Mouse (Mus musculus): ENCODE results near the gene Gm29666. TPM values are rescaled to one million over a fixed set of nuclear protein-coding genes. Genes with fewer than 3 reads are reported as not detected.
"Not testable (repeated sequence)": the region's sequence is repeated elsewhere in the genome, so short reads cannot be mapped to it uniquely, and the experiment has no call there.

The Gm29666 gene
- polyA plus RNA-seq, 1 experiment from 2014 or later = 0.90 TPM

GRCm38 (mm10) chr15:84924781-84925315, 5.0 kb upstream of the Gm29666 start:
- peak overlapping the region; percentile 78; the same call in 1 of the 2 replicates for H3K9ac ChIP-seq (ENCODE audit: low read depth, low read length)
- H3K4me2 ChIP-seq (ENCODE audit: low read length) = peak overlapping the region; percentile 84
- H3K27me3 ChIP-seq (ENCODE audit: control insufficient read depth, insufficient read depth, low read depth, low read length) = no peaks in the 10 kb centered on the region
- H3K36me3 ChIP-seq (ENCODE audit: control insufficient read depth, insufficient read depth, low read length) = peaks cover 15% of the 10 kb centered on the region
- H3K4me3 ChIP-seq (ENCODE audit: low read depth, low read length) = peak overlapping the region; percentile 68
- no peak for ATAC-seq
- no peak overlapping the region for H3K27ac ChIP-seq (ENCODE audit: low read length)
- WGBS = 14% methylated on average over 9 of the region's 9 CpGs
- peaks cover 25% of the 10 kb centered on the region for H3K4me1 ChIP-seq (ENCODE audit: control insufficient read depth, insufficient read depth, low read length)
- no peaks in the 10 kb centered on the region for H3K9me3 ChIP-seq (replicated peaks; ENCODE audit: control insufficient read depth, low read length, poor library complexity, severe bottlenecking)

- Histone ChIP-seq H3K4me1 (ENCODE audit: control insufficient read depth, insufficient read depth, low read length) (peaks cover 25% of the 10 kb centered on the region), H3K36me3 (ENCODE audit: control insufficient read depth, insufficient read depth, low read length) (peaks cover 9% of the 10 kb centered on the region), H3K27me3 (ENCODE audit: control insufficient read depth, insufficient read depth, low read depth, low read length) (no peaks in the 10 kb centered on the region), H3K27ac (ENCODE audit: low read length) (peak overlapping the region; percentile 94), H3K4me3 (ENCODE audit: low read depth, low read length) (peak overlapping the region; percentile 68), H3K4me2 (ENCODE audit: low read length) (peak overlapping the region; percentile 84), H3K9me3 (replicated peaks; ENCODE audit: control insufficient read depth, low read length, poor library complexity, severe bottlenecking) (no peaks in the 10 kb centered on the region), H3K9ac (ENCODE audit: low read depth, low read length) (peak overlapping the region; percentile 78)
- ATAC-seq = peak; percentile 79
- under 1% methylated on average over 68 of the region's 68 CpGs for WGBS
These were observed 3.8 kb upstream of the Gm29666 start for GRCm38 (mm10) chr15:84923508-84924181.

GRCm38 (mm10) chr15:84922884-84923507, 3.2 kb upstream of the Gm29666 start, which contains the start of gene Nup50:
Nup50 (plus strand) TSS chr15:84923411.
- H3K27me3 ChIP-seq (ENCODE audit: control insufficient read depth, insufficient read depth, low read depth, low read length) = no peaks in the 10 kb centered on the region
- peak within 1 kb of the TSS; percentile 94 for H3K27ac ChIP-seq (ENCODE audit: low read length)
- peaks cover 25% of the 10 kb centered on the region for H3K4me1 ChIP-seq (ENCODE audit: control insufficient read depth, insufficient read depth, low read length)
- WGBS = under 1% methylated on average over 60 of the region's 60 CpGs
- H3K9ac ChIP-seq (ENCODE audit: low read depth, low read length) = peak within 1 kb of the TSS; percentile 78
- no peaks in the 10 kb centered on the region for H3K9me3 ChIP-seq (replicated peaks; ENCODE audit: control insufficient read depth, low read length, poor library complexity, severe bottlenecking)
- H3K4me3 ChIP-seq (ENCODE audit: low read depth, low read length) = peak within 1 kb of the TSS; percentile 68
- H3K4me2 ChIP-seq (ENCODE audit: low read length) = peak within 1 kb of the TSS; percentile 91
- peaks cover 4% of the 10 kb centered on the region; the same call in 1 of the 2 replicates for H3K36me3 ChIP-seq (ENCODE audit: control insufficient read depth, insufficient read depth, low read length)
- ATAC-seq = peak; percentile 91

DNA sequence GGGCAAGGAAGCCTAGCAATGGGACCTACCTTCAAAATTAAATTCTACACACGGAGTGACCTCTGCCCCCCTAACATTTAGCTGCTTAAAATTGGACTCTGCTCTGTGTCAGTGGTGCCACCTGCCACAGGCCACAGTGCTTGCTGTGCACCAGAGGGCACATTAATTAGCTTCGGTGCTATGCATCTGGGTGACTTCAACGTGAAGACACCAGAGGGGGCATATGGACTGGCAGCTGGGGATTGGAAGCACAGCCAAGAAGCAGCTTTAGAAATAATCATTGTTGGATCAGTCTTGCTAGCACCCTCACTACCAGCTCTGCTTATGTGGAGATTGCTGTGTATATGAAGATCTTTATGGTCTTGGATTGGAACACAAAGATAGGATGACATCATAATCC, 6.6 kb downstream of the Gm29666 start:
- ATAC-seq = no peak
- H3K27me3 ChIP-seq (ENCODE audit: control insufficient read depth, insufficient read depth, low read depth, low read length) = no peaks in the 10 kb centered on the region
- H3K9ac ChIP-seq (ENCODE audit: low read depth, low read length) = no peak overlapping the region
- WGBS = 72% methylated on average over 3 of the region's 3 CpGs
- H3K4me3 ChIP-seq (ENCODE audit: low read depth, low read length) = no peak overlapping the region
- no peaks in the 10 kb centered on the region for H3K4me1 ChIP-seq (ENCODE audit: control insufficient read depth, insufficient read depth, low read length)
- no peak overlapping the region for H3K27ac ChIP-seq (ENCODE audit: low read length)
- H3K36me3 ChIP-seq (ENCODE audit: control insufficient read depth, insufficient read depth, low read length) = no peaks in the 10 kb centered on the region
- H3K4me2 ChIP-seq (ENCODE audit: low read length) = no peak overlapping the region
- H3K9me3 ChIP-seq (replicated peaks; ENCODE audit: control insufficient read depth, low read length, poor library complexity, severe bottlenecking) = no peaks in the 10 kb centered on the region

- Histone ChIP-seq H3K4me1 (ENCODE audit: control insufficient read depth, insufficient read depth, low read length) (peaks cover under 1% of the 10 kb centered on the region; the same call in 1 of the 2 replicates), H3K4me3 (ENCODE audit: low read depth, low read length) (no peak overlapping the region), H3K9me3 (replicated peaks; ENCODE audit: control insufficient read depth, low read length, poor library complexity, severe bottlenecking) (no peaks in the 10 kb centered on the region), H3K4me2 (ENCODE audit: low read length) (no peak overlapping the region), H3K36me3 (ENCODE audit: control insufficient read depth, insufficient read depth, low read length) (no peaks in the 10 kb centered on the region), H3K27me3 (ENCODE audit: control insufficient read depth, insufficient read depth, low read depth, low read length) (peaks cover 9% of the 10 kb centered on the region), H3K27ac (ENCODE audit: low read length) (no peak overlapping the region), H3K9ac (ENCODE audit: low read depth, low read length) (no peak overlapping the region)
- peak; percentile 21; the same call in 1 of the 2 replicates for ATAC-seq
- WGBS = 29% methylated on average over 7 of the region's 7 CpGs
These were observed 15.9 kb downstream of the Gm29666 start for GRCm38 (mm10) chr15:84903843-84904385.

- peaks cover 2% of the 10 kb centered on the region; the same call in 1 of the 2 replicates for H3K27me3 ChIP-seq (ENCODE audit: control insufficient read depth, insufficient read depth, low read depth, low read length)
- WGBS = 24% methylated on average over 7 of the region's 7 CpGs
- H3K9ac ChIP-seq (ENCODE audit: low read depth, low read length) = no peak overlapping the region
- peak overlapping the region; percentile 14; the same call in 1 of the 2 replicates for H3K4me2 ChIP-seq (ENCODE audit: low read length)
- H3K36me3 ChIP-seq (ENCODE audit: control insufficient read depth, insufficient read depth, low read length) = no peaks in the 10 kb centered on the region
- no peaks in the 10 kb centered on the region for H3K9me3 ChIP-seq (replicated peaks; ENCODE audit: control insufficient read depth, low read length, poor library complexity, severe bottlenecking)
- H3K27ac ChIP-seq (ENCODE audit: low read length) = no peak overlapping the region
- peaks cover 12% of the 10 kb centered on the region for H3K4me1 ChIP-seq (ENCODE audit: control insufficient read depth, insufficient read depth, low read length)
- no peak overlapping the region for H3K4me3 ChIP-seq (ENCODE audit: low read depth, low read length)
- no peak; the same call in 1 of the 2 replicates for ATAC-seq
These were observed 21.8 kb downstream of the Gm29666 start for GRCm38 (mm10) chr15:84898077-84898476.

DNA sequence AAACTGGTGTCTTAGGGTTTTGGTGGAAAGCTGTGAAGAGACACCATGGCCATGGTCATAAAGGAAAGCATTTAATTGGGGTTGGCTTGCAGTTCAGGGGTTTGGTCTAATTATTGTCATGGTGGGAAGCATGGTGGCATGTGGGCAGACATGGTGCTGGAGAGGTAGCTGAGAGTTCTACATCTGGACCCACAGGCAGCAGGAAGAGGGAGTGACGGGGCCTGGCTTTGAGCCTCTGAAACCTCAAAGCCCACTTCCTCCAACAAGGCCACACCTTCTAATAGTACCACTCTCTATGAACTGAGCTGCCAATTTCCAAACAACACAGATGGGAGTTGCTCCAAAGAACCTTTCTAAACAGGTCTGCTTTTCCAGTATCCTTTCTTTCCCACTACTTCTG, 23.2 kb downstream of the Gm29666 start:
- 77% methylated on average over 1 of the region's 1 CpGs for WGBS
- Histone ChIP-seq H3K27me3 (ENCODE audit: control insufficient read depth, insufficient read depth, low read depth, low read length) (0 out of 2 replicates have a peak, but pooled peaks cover 2% of the 10 kb centered on the region), H3K27ac (ENCODE audit: low read length) (no peak overlapping the region), H3K4me1 (ENCODE audit: control insufficient read depth, insufficient read depth, low read length) (peaks cover 12% of the 10 kb centered on the region), H3K4me2 (ENCODE audit: low read length) (no peak overlapping the region), H3K9me3 (replicated peaks; ENCODE audit: control insufficient read depth, low read length, poor library complexity, severe bottlenecking) (no peaks in the 10 kb centered on the region), H3K9ac (ENCODE audit: low read depth, low read length) (no peak overlapping the region), H3K4me3 (ENCODE audit: low read depth, low read length) (no peak overlapping the region), H3K36me3 (ENCODE audit: control insufficient read depth, insufficient read depth, low read length) (no peaks in the 10 kb centered on the region)
- no peak for ATAC-seq

DNA sequence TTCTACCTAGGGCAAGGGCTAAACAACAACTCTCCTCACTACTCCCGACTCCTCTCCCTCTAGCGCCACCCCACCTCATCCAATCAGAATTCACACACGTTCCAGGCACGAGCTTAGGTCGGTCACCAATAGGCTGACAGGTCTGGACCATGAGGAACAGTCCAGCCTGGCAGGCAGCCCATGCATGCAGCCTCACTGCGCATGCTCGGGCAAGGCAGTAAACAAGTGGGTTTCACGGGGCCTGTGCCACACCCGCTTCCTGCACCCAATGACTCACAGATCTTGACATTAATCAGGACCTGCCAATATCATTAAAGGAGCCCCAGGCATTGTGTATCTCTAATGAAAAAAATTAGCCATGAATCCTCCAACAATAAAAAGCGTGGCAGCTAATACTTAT, 23.6 kb downstream of the Gm29666 start:
- H3K27me3 ChIP-seq (ENCODE audit: control insufficient read depth, insufficient read depth, low read depth, low read length); H3K9ac ChIP-seq (ENCODE audit: low read depth, low read length); H3K36me3 ChIP-seq (ENCODE audit: control insufficient read depth, insufficient read depth, low read length); H3K9me3 ChIP-seq (replicated peaks; ENCODE audit: control insufficient read depth, low read length, poor library complexity, severe bottlenecking); H3K27ac ChIP-seq (ENCODE audit: low read length); ATAC-seq; H3K4me2 ChIP-seq (ENCODE audit: low read length); H3K4me3 ChIP-seq (ENCODE audit: low read depth, low read length): not testable (repeated sequence)
- H3K4me1 ChIP-seq (ENCODE audit: control insufficient read depth, insufficient read depth, low read length) = peaks cover 12% of the 10 kb centered on the region
- WGBS = 73% methylated on average over 10 of the region's 10 CpGs
